Mouse (Mus musculus) hindbrain, embryonic 15.5 days (tissue): Measurements from ENCODE around the gene Tle3. TPM values are rescaled to one million over a fixed set of nuclear protein-coding genes. Genes with fewer than 3 reads are reported as not detected.
A peak's percentile ranks its signal among the peaks of the same experiment; 100 is the strongest.

ENCODE experiments used
- ATAC-seq: fragments of 200-750 bp; cut with Nextera tagmentation; 2 replicates; pipeline ENCODE4 v1.8.0; 2017; ENCODE audit warnings: low read depth, moderate number of reproducible peaks, moderate TSS enrichment; ENCODE audit not compliant: low FRiP score
- H3K27ac ChIP-seq: fragments of 300-500 bp; sonication (generic); replicated peaks from 2 replicates; pipeline ENCODE4 v1.5.1; 2015; ENCODE audit warnings: mild to moderate bottlenecking, inconsistent platforms
- H3K27me3 ChIP-seq: fragments of 300-500 bp; sonication (generic); 2 replicates; pipeline ENCODE4 v1.6.1; 2015; ENCODE audit warnings: control low read depth, inconsistent platforms
- H3K36me3 ChIP-seq: fragments of 300-500 bp; sonication (generic); 2 replicates; pipeline ENCODE4 v1.6.1; 2015; ENCODE audit warnings: control low read depth, inconsistent platforms
- H3K4me1 ChIP-seq: fragments of 300-500 bp; sonication (generic); replicated peaks from 2 replicates; pipeline ENCODE4 v1.6.1; 2015; ENCODE audit warnings: control low read depth, inconsistent platforms
- H3K4me2 ChIP-seq: fragments of 300-500 bp; sonication (generic); 2 replicates; pipeline ENCODE4 v1.6.1; 2015; ENCODE audit warnings: moderate library complexity, mild to moderate bottlenecking, inconsistent platforms
- H3K4me3 ChIP-seq: fragments of 300-500 bp; sonication (generic); 2 replicates; pipeline ENCODE4 v1.5.1; 2015; ENCODE audit warnings: mild to moderate bottlenecking, inconsistent platforms
- H3K9ac ChIP-seq: fragments of 300-500 bp; sonication (generic); 2 replicates; pipeline ENCODE4 v1.6.1; 2015; ENCODE audit warnings: inconsistent platforms
- H3K9me3 ChIP-seq: fragments of 300-500 bp; sonication (generic); 2 replicates; pipeline ENCODE4 v1.6.1; 2016; ENCODE audit warnings: control low read depth, inconsistent platforms
- WGBS: fragments of 180-500 bp; shearing (Covaris S2); methylation state at CpG from one replicate; pipeline ENCODE4 v1.1.7; 2015; 5-methylcytosine and 5-hydroxymethylcytosine counted together
- polyA plus RNA-seq: library from polyadenylated mRNA; unstranded; fragments of >200 nt; fragmentation: Nextera tagmentation; extraction: Ambion mirVana; gene quantifications from 2 replicates; pipeline ENCODE4 v1.2.1, GENCODE M21; 2015

Gene Tle3
- polyA plus RNA-seq, 1 experiment from 2014 or later = 28.8 TPM

DNA sequence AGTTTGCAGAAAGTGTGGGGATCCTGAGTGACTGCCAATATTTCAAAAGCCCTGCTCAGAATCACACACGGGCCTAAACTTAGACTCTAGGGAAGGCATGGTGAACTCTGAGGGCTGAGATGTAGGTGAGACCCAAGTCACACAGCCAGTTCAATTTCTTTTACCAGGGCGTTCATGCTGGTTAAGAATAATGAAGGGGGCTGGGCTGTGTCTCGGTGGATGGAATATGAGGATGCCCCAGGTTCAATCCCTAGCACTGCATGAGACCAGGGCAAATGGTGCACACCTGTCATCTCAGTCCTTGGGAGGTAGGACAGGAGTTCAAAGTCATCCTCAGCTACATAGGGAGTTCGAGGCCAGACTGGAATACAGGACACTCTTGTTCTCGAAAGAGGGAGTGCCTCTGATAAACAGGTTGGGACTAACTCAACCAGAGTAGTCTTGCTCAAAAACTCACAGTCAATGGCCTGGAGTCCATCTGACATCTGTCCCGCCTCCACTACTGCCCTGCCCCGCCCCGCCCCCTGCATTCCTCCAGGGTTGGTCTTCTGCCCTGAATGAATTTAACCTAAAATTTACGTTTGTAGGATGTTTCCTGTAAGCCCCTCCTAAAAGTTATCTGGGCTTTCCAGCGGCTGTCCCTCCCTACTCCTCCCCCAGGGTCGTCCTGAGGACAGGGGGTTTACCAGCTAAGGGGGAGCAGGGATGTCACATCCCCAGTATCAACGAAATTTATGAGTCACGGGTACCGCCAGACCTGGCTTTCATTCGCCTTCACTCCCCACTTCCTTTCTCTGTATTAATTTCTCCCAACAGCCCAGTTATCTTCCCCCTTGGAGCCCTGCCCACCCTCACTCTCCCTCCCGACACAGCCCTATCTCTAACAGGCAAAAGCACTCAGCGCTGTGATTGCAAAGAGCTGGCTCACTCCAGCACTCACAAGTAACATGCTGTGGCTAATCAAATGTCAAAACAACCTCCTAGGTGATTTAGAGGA lies 35.3 kb upstream of the Tle3 start:
- H3K27me3 ChIP-seq = peaks cover 37% of the 10 kb centered on the region
- peaks cover 20% of the 10 kb centered on the region for H3K4me1 ChIP-seq
- no peaks in the 10 kb centered on the region for H3K36me3 ChIP-seq
- H3K4me2 ChIP-seq = no peak overlapping the region
- no peak overlapping the region for H3K4me3 ChIP-seq
- no peak for ATAC-seq
- 42% methylated on average over 17 of the region's 17 CpGs for WGBS
- H3K9ac ChIP-seq = no peak overlapping the region
- H3K27ac ChIP-seq = no peak overlapping the region
- H3K9me3 ChIP-seq = no peaks in the 10 kb centered on the region

DNA sequence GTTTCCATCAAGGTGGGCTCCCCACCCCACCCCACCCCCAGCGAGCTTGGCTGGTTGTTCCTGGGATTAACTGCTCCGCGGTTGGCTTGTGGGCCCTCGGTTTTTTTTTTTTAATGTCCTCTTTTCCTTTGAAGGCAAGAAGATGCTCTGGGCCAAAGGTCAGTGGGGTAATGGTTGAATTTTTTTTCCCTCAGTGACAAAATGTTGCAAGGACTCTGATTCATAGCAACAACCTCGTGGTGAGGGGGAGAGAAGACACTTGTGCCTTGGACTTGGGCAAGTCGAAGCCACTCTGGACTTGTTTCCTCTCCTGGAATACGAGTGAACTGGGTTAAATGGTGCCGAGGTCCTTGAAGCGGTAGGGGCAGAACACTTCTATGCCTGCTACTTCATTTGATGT lies 34.5 kb upstream of the Tle3 start:
- Histone ChIP-seq H3K4me1 (peaks cover 18% of the 10 kb centered on the region), H3K4me3 (no peak overlapping the region), H3K9me3 (no peaks in the 10 kb centered on the region), H3K27me3 (peaks cover 37% of the 10 kb centered on the region), H3K4me2 (no peak overlapping the region), H3K27ac (no peak overlapping the region), H3K36me3 (no peaks in the 10 kb centered on the region), H3K9ac (no peak overlapping the region)
- WGBS = 29% methylated on average over 9 of the region's 9 CpGs
- ATAC-seq = no peak

DNA sequence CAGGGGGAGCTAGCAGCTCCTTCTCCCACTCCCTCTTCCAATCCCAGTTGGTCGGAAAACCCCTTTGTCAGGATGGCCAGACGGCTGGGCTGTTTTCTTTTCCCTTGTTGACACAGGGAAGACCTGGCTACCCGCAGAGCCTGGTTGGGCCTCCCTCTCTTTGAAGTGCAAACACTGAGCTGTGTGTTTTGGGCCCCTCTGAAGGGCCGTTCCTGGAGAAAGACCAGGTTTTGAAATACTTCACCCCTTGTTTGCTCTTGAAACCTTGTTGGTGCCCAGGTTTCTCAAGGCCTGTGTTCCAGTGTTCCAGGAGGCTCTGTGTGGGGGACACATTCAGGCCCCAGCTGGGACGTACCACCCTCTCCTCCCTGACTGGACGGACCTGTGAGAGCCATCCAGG lies 32.9 kb upstream of the Tle3 start:
- H3K4me1 ChIP-seq = peaks cover 20% of the 10 kb centered on the region
- H3K9me3 ChIP-seq = no peaks in the 10 kb centered on the region
- H3K27ac ChIP-seq = no peak overlapping the region
- no peaks in the 10 kb centered on the region for H3K36me3 ChIP-seq
- no peak overlapping the region for H3K4me3 ChIP-seq
- no peak for ATAC-seq
- H3K27me3 ChIP-seq = peaks cover 38% of the 10 kb centered on the region
- 31% methylated on average over 6 of the region's 6 CpGs for WGBS
- H3K9ac ChIP-seq = no peak overlapping the region
- H3K4me2 ChIP-seq = no peak overlapping the region

DNA sequence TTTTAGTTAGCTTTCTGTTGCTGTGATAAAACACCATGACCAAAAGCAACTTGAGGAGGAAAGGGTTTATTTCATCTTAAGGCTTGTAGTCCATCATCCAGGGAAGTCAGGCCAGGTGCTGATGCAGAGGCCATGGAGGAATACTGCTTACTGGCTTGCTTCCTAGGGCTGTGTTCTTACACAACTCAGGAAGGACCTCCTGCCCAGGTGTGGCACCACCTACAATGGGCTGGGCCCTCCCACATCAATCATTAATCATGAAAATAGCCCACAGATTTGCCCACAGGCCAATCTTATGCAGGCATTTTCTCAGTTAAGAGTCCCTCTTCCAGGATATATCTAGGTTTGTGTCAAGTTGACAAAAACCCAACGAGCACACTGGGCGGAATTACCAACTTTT lies 31.8 kb upstream of the Tle3 start:
- no peak overlapping the region for H3K4me3 ChIP-seq
- H3K4me2 ChIP-seq = no peak overlapping the region
- 95% methylated on average over 2 of the region's 2 CpGs for WGBS
- H3K36me3 ChIP-seq = no peaks in the 10 kb centered on the region
- ATAC-seq = no peak
- peaks cover 20% of the 10 kb centered on the region for H3K4me1 ChIP-seq
- H3K27me3 ChIP-seq = peaks cover 45% of the 10 kb centered on the region
- H3K9ac ChIP-seq = no peak overlapping the region
- no peak overlapping the region for H3K27ac ChIP-seq
- no peaks in the 10 kb centered on the region for H3K9me3 ChIP-seq

DNA sequence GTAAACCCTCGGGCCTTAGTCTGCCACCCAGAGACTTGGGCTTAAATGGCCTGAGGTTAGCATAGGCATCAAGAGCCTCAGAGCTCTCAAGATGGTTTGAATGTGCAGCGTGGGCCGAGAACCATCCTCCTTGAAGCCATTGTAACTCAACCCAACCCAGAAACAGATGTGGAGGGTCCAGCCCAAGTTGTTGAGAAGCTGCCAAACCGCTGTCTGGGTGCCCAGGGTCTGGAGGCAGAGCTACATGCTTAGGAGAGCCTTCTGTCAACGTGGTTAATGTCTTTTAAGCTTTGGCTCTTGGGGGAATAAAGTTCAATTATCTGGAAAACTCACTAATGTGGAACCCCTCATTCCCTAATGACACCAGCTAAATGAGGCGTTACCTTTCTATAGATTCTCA lies 29.9 kb upstream of the Tle3 start:
- ATAC-seq = no peak
- no peaks in the 10 kb centered on the region for H3K9me3 ChIP-seq
- H3K4me3 ChIP-seq = no peak overlapping the region
- WGBS = 55% methylated on average over 6 of the region's 6 CpGs
- H3K4me1 ChIP-seq = peaks cover 16% of the 10 kb centered on the region
- no peaks in the 10 kb centered on the region for H3K36me3 ChIP-seq
- no peak overlapping the region for H3K4me2 ChIP-seq
- H3K9ac ChIP-seq = no peak overlapping the region
- peaks cover 49% of the 10 kb centered on the region for H3K27me3 ChIP-seq
- no peak overlapping the region for H3K27ac ChIP-seq

DNA sequence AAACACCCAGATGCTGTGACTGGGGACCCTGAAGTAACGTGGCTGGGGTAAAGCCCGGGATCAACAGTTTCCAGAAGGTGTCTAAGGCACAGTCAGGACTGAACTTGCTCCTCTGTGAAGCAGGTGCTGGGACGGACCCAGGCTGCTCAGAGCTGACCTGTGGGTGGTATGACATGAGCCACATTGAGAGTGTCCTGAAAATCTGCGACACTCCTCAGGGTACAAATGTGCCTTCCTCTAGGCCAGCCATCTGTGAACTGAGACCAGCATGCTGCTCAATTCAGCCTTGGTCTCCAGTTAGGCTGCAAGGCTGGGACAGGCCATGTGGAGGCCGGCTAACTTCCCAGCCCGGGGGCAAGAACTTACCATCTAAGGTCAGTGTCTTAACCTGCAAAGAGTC lies 27.5 kb upstream of the Tle3 start:
- Histone ChIP-seq H3K4me3 (no peak overlapping the region), H3K4me1 (peaks cover 19% of the 10 kb centered on the region), H3K9me3 (no peaks in the 10 kb centered on the region), H3K36me3 (no peaks in the 10 kb centered on the region), H3K27me3 (peaks cover 33% of the 10 kb centered on the region), H3K27ac (no peak overlapping the region), H3K4me2 (no peak overlapping the region), H3K9ac (no peak overlapping the region)
- no peak for ATAC-seq
- 68% methylated on average over 6 of the region's 6 CpGs for WGBS

DNA sequence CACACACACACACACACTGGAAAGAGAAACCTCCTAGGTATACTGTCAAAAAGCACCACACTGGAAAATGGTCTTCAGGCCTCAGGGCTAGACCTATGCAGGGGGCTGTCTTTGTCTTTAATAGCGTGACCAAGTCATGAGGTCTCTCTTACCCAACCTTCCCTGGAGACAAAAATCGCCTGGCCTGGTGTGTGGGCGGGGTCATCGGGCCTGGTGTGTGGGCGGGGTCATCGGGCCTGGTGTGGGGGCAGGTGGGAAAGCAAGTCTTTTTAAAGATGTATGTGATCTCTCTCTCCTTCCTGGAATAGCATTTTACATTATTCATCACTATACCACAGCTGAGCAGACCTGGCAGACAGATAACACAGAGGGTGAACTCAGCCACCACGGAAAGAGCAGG lies 25.2 kb upstream of the Tle3 start:
- H3K27me3 ChIP-seq = peaks cover 26% of the 10 kb centered on the region
- H3K4me2 ChIP-seq = no peak overlapping the region
- WGBS = 17% methylated on average over 7 of the region's 7 CpGs
- no peak overlapping the region for H3K4me3 ChIP-seq
- no peak overlapping the region for H3K9ac ChIP-seq
- H3K9me3 ChIP-seq = no peaks in the 10 kb centered on the region
- no peak for ATAC-seq
- peaks cover 32% of the 10 kb centered on the region for H3K4me1 ChIP-seq
- H3K36me3 ChIP-seq = no peaks in the 10 kb centered on the region
- no peak overlapping the region for H3K27ac ChIP-seq

DNA sequence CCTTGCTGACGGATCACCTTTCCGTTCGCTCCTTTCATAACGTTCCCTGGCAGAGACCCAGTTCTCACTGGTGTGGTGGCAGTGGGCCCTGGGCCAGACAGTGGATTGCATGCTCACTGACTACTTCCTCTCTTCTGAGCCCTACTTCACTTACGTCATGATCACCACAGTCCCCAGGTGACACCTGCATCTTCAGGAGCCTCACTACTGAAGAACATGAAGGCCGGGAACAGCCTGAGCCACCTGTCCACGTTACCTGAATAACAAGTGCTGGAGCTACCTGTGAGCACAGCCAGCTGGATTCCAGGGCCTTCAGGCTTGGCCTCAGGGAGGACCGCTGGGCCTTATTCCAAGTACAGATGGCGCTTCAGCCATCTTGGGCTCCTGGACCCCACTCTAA lies 24.1 kb upstream of the Tle3 start:
- 70% methylated on average over 9 of the region's 9 CpGs for WGBS
- peaks cover 26% of the 10 kb centered on the region for H3K27me3 ChIP-seq
- no peak overlapping the region for H3K27ac ChIP-seq
- no peak overlapping the region for H3K4me3 ChIP-seq
- H3K9ac ChIP-seq = no peak overlapping the region
- H3K4me1 ChIP-seq = peaks cover 28% of the 10 kb centered on the region
- no peak overlapping the region for H3K4me2 ChIP-seq
- ATAC-seq = no peak
- H3K9me3 ChIP-seq = no peaks in the 10 kb centered on the region
- H3K36me3 ChIP-seq = no peaks in the 10 kb centered on the region

DNA sequence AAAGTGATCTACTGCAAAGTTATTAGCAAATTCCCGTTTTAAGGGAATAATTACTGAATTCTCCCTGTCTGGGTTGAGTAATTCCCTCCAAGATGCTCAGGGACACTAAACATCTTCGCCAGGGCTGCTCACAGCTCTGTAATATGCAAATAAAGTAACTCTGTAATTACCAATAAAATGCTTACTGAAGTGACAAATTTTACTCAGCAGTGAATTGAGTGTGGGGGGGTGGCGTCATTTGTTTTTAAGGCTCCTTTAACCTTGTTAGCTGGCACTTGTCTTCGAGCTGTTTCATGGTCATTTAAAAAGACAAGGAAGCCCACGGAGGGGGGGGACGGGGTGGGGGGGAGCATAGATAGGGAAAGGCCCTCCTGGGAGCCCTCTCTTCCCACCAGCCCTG lies 23.6 kb upstream of the Tle3 start:
- WGBS = 32% methylated on average over 6 of the region's 6 CpGs
- no peak overlapping the region for H3K27ac ChIP-seq
- no peak overlapping the region for H3K4me2 ChIP-seq
- no peaks in the 10 kb centered on the region for H3K36me3 ChIP-seq
- peaks cover 26% of the 10 kb centered on the region for H3K27me3 ChIP-seq
- H3K4me1 ChIP-seq = peaks cover 28% of the 10 kb centered on the region
- no peak for ATAC-seq
- no peak overlapping the region for H3K9ac ChIP-seq
- no peak overlapping the region for H3K4me3 ChIP-seq
- H3K9me3 ChIP-seq = no peaks in the 10 kb centered on the region

DNA sequence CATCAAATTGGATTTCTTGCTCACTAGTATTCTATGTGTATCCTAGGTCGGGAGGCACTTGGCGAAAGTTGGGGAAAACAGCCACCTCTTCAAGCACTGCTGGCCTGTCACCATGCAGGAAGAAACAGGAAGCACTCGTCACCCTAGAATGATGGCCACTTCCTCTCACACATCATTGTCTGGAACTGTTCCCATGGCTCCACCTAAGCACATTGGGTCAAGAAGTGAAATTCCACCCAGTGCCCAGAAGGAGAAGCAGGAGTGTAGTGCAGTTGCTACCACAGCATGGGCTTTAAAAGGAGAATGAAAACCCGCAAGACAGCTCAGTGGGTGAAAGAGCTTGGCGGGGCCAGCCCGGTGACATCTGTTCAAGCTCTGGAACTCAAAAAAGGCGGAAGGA lies 22.5 kb upstream of the Tle3 start:
- 82% methylated on average over 7 of the region's 7 CpGs for WGBS
- Histone ChIP-seq H3K4me3 (no peak overlapping the region), H3K4me2 (no peak overlapping the region), H3K27me3 (peaks cover 27% of the 10 kb centered on the region), H3K27ac (no peak overlapping the region), H3K9me3 (no peaks in the 10 kb centered on the region), H3K36me3 (no peaks in the 10 kb centered on the region), H3K9ac (no peak overlapping the region), H3K4me1 (peaks cover 28% of the 10 kb centered on the region)
- ATAC-seq = no peak

DNA sequence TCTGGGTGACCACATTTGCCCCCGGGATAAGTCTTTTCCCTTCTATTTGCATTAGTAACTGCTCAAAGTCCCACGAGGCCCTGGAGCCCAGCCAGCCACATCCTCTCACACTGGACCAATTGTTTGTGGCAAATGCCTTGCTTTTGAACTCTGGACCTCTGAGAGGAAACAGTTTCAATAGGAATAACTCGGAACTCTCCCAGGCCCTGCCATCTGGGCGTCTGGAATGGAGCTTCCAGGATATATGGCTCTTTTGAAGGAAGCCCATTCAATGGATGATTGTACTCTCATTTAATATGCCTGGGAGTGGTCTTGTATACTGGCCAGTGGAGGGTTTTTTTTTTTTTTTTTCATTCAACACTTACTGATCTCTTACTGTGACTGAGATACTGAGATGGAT lies 21.0 kb upstream of the Tle3 start:
- H3K27ac ChIP-seq = no peak overlapping the region
- H3K9me3 ChIP-seq = no peaks in the 10 kb centered on the region
- H3K4me2 ChIP-seq = no peak overlapping the region
- 9% methylated on average over 4 of the region's 4 CpGs for WGBS
- peaks cover 15% of the 10 kb centered on the region; the same call in 1 of the 2 replicates for H3K27me3 ChIP-seq
- H3K4me1 ChIP-seq = peaks cover 28% of the 10 kb centered on the region
- H3K9ac ChIP-seq = no peak overlapping the region
- peak; percentile 71; the same call in 1 of the 2 replicates for ATAC-seq
- no peak overlapping the region for H3K4me3 ChIP-seq
- H3K36me3 ChIP-seq = no peaks in the 10 kb centered on the region

DNA sequence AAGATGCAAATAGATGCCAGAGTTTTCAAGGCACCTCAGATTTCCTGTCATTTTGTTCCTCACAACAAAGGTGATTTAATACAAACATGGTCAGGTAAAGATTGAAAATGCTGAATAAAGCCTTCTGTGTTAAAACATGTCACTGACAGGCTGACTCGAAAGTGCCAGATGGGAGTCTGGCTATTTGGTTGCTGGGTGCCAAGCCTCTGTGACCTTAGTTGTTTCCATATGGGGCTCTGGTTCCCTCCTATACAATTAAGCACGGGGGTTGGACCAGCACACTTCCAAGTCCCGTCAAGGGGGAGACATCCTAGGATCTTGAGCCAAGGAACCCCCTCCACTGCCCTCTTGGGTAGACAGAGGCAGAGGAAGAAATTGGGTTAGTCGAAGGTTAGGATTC lies 13.2 kb upstream of the Tle3 start:
- H3K9ac ChIP-seq = no peak overlapping the region
- H3K4me2 ChIP-seq = no peak overlapping the region
- WGBS = 38% methylated on average over 4 of the region's 4 CpGs

More for the DNA sequence above, 13.2 kb upstream of the Tle3 start:
- Histone ChIP-seq H3K9me3 (no peaks in the 10 kb centered on the region), H3K27me3 (peaks cover 10% of the 10 kb centered on the region; the same call in 1 of the 2 replicates), H3K4me1 (peaks cover 15% of the 10 kb centered on the region), H3K36me3 (no peaks in the 10 kb centered on the region), H3K27ac (no peak overlapping the region), H3K4me3 (no peak overlapping the region)
- no peak for ATAC-seq
